Mouse (Mus musculus) cortical plate, adult 2 months (tissue): ENCODE results near the gene Bcas3. TPM values are rescaled to one million over a fixed set of nuclear protein-coding genes. Genes with fewer than 3 reads are reported as not detected.

ENCODE experiments used
- H3K27ac ChIP-seq: fragments of 200-500 bp; 2 replicates; pipeline ENCODE4 v1.5.1; 2012; ENCODE audit warnings: low read length, control low read depth, inconsistent platforms; ENCODE audit not compliant: insufficient read depth
- H3K4me1 ChIP-seq: fragments of 200-500 bp; 2 replicates; pipeline ENCODE4 v1.6.1; 2011; ENCODE audit warnings: low read length; ENCODE audit not compliant: control insufficient read depth, insufficient read depth
- H3K4me3 ChIP-seq: fragments of 200-500 bp; 2 replicates; pipeline ENCODE4 v1.5.1; 2011; ENCODE audit warnings: mild to moderate bottlenecking, low read length, control low read depth; ENCODE audit not compliant: insufficient read depth
- CTCF ChIP-seq: fragments of 200-500 bp; IDR thresholded peaks from 2 replicates; pipeline ENCODE4 v1.5.1; 2011; ENCODE audit warnings: mild to moderate bottlenecking, control low read depth, low read length; ENCODE audit not compliant: insufficient read depth; ENCODE audit errors: extremely low read depth
- POLR2A ChIP-seq: fragments of 200-500 bp; IDR thresholded peaks from 2 replicates; pipeline ENCODE4 v1.6.1; 2011; ENCODE audit warnings: mild to moderate bottlenecking, low read length, control low read depth; ENCODE audit not compliant: insufficient read depth; ENCODE audit errors: extremely low read depth
- polyA plus RNA-seq: library from polyadenylated mRNA; depleted of rRNA; stranded (reverse); fragments of >200 nt; gene quantifications from 2 replicates; pipeline ENCODE4 v1.2.3, GENCODE M21; 2012

The Bcas3 gene
- polyA plus RNA-seq, 1 experiment = 47.1 TPM

GRCm38 (mm10) chr11:85691285-85691684 lies 338.3 kb downstream of the Bcas3 start:
- H3K27ac ChIP-seq = no peak overlapping the region
- H3K4me1 ChIP-seq = no peaks in the 10 kb centered on the region; the same call in 1 of the 2 replicates
- TF ChIP-seq POLR2A = no peak
- no peak for TF ChIP-seq CTCF
- H3K4me3 ChIP-seq = no peak overlapping the region

- Histone ChIP-seq H3K4me3 (no peak overlapping the region), H3K4me1 (no peaks in the 10 kb centered on the region; the same call in 1 of the 2 replicates), H3K27ac (no peak overlapping the region)
- TF ChIP-seq CTCF = no peak
- TF ChIP-seq POLR2A = no peak
Observed at GRCm38 (mm10) chr11:85695614-85696263, 342.8 kb downstream of the Bcas3 start.

- no peak for TF ChIP-seq CTCF
- no peak for TF ChIP-seq POLR2A
- Histone ChIP-seq H3K4me1 (no peaks in the 10 kb centered on the region; the same call in 1 of the 2 replicates), H3K27ac (no peak overlapping the region), H3K4me3 (no peak overlapping the region)
Observed at GRCm38 (mm10) chr11:85696491-85697398, 343.8 kb downstream of the Bcas3 start.

GRCm38 (mm10) chr11:85697468-85697867 lies 344.5 kb downstream of the Bcas3 start:
- no peak for TF ChIP-seq POLR2A
- no peak for TF ChIP-seq CTCF

GRCm38 (mm10) chr11:85698242-85698641 lies 345.3 kb downstream of the Bcas3 start:
- Histone ChIP-seq H3K27ac (no peak overlapping the region), H3K4me1 (no peaks in the 10 kb centered on the region; the same call in 1 of the 2 replicates), H3K4me3 (no peak overlapping the region)
- TF ChIP-seq CTCF (no peak), POLR2A (no peak)

More at GRCm38 (mm10) chr11:85697468-85697867, 344.5 kb downstream of the Bcas3 start:
- Histone ChIP-seq H3K4me3 (no peak overlapping the region), H3K27ac (no peak overlapping the region), H3K4me1 (no peaks in the 10 kb centered on the region; the same call in 1 of the 2 replicates)

GRCm38 (mm10) chr11:85704062-85704748 lies 351.2 kb downstream of the Bcas3 start:
- H3K4me1 ChIP-seq = no peaks in the 10 kb centered on the region
- H3K4me3 ChIP-seq = no peak overlapping the region
- no peak for TF ChIP-seq POLR2A
- TF ChIP-seq CTCF = no peak
- no peak overlapping the region for H3K27ac ChIP-seq

GRCm38 (mm10) chr11:85706630-85707029 lies 353.7 kb downstream of the Bcas3 start:
- TF ChIP-seq POLR2A (no peak), CTCF (peak; percentile 24; the same call in 1 of the 2 replicates)
- H3K4me1 ChIP-seq = no peaks in the 10 kb centered on the region
- H3K27ac ChIP-seq = no peak overlapping the region
- no peak overlapping the region for H3K4me3 ChIP-seq

GRCm38 (mm10) chr11:85707496-85707895 lies 354.5 kb downstream of the Bcas3 start:
- no peak overlapping the region for H3K27ac ChIP-seq
- no peak for TF ChIP-seq CTCF
- no peak for TF ChIP-seq POLR2A
- H3K4me1 ChIP-seq = no peaks in the 10 kb centered on the region
- H3K4me3 ChIP-seq = no peak overlapping the region

GRCm38 (mm10) chr11:85709147-85709546 lies 356.2 kb downstream of the Bcas3 start:
- Histone ChIP-seq H3K4me3 (no peak overlapping the region), H3K4me1 (no peaks in the 10 kb centered on the region), H3K27ac (no peak overlapping the region)
- TF ChIP-seq CTCF (no peak), POLR2A (no peak)
